Mouse (Mus musculus) lung, embryonic 14.5 days (tissue): ENCODE results near the gene Atxn2. TPM values are rescaled to one million over a fixed set of nuclear protein-coding genes. Genes with fewer than 3 reads are reported as not detected.
A peak's percentile ranks its signal among the peaks of the same experiment; 100 is the strongest.

ENCODE experiments used
- ATAC-seq: fragments of 200-750 bp; cut with Nextera tagmentation; 2 replicates; pipeline ENCODE4 v1.8.0; 2017; ENCODE audit warnings: mild to moderate bottlenecking, moderate TSS enrichment, moderate library complexity; ENCODE audit not compliant: insufficient read depth
- DNase-seq: peaks from one replicate; pipeline ENCODE4 v3.0.0-alpha.2; 2015
- H3K27ac ChIP-seq: fragments of 300-500 bp; sonication (generic); 2 replicates; pipeline ENCODE4 v1.5.1; 2014; ENCODE audit warnings: low read depth, mild to moderate bottlenecking, moderate library complexity
- H3K27me3 ChIP-seq: fragments of 300-500 bp; sonication (generic); 2 replicates; pipeline ENCODE4 v1.6.1; 2014; ENCODE audit warnings: low read length, control low read depth; ENCODE audit not compliant: insufficient read depth
- H3K36me3 ChIP-seq: fragments of 300-500 bp; sonication (generic); 2 replicates; pipeline ENCODE4 v1.6.1; 2014; ENCODE audit warnings: control low read depth; ENCODE audit not compliant: insufficient read depth
- H3K4me1 ChIP-seq: fragments of 300-500 bp; sonication (generic); 2 replicates; pipeline ENCODE4 v1.6.1; 2014; ENCODE audit warnings: antibody characterized with exemption, control low read depth; ENCODE audit not compliant: insufficient read depth
- H3K4me2 ChIP-seq: fragments of 300-500 bp; sonication (generic); 2 replicates; pipeline ENCODE4 v1.6.1; 2014; ENCODE audit warnings: mild to moderate bottlenecking
- H3K4me3 ChIP-seq: fragments of 300-500 bp; sonication (generic); 2 replicates; pipeline ENCODE4 v1.5.1; 2014; ENCODE audit warnings: low read depth, low read length
- H3K9ac ChIP-seq: fragments of 300-500 bp; sonication (generic); 2 replicates; pipeline ENCODE4 v1.6.1; 2014
- H3K9me3 ChIP-seq: fragments of 300-500 bp; sonication (generic); 2 replicates; pipeline ENCODE4 v1.6.1; 2016; ENCODE audit warnings: low read depth, low read length, control low read depth
- CTCF ChIP-seq: IDR thresholded peaks from 2 replicates; pipeline ENCODE4 v1.5.1; 2016; ENCODE audit warnings: antibody characterized with exemption, low read depth
- WGBS: fragments of 180-500 bp; shearing (Covaris S2); extraction: QIAGEN DNeasy Blood & Tissue Kit; methylation state at CpG from one replicate; pipeline ENCODE4 v1.1.7; 2014; 5-methylcytosine and 5-hydroxymethylcytosine counted together
- polyA plus RNA-seq: library from polyadenylated mRNA; unstranded; fragments of >200 nt; fragmentation: Nextera tagmentation; extraction: Ambion mirVana; gene quantifications from 2 replicates; pipeline ENCODE4 v1.2.1, GENCODE M21; 2014

Atxn2 gene
- polyA plus RNA-seq, 1 experiment from 2014 or later = 83.9 TPM

DNA sequence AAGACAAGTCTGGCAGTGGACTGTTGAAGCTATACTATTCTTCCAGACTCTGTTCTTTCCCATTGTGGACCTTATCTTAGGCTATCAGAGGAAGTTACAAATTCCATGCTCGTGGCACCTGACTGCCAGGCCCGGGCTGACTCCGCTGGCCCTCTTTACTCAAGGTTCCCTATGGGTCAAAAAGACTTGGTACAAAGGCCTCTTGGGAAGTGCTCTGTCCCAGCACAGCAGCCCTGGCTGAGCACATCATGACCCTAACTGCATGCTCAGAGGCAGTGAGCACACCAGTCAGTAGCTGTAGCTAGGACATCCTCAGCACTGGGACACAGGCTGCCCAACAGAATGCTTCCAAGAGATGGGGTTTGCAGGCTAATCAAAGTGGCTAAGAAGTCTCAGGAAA is 109.5 kb downstream of the Atxn2 start:
- whole genome bisulfite sequencing = 74% methylated on average over 3 of the region's 3 CpGs
- peaks cover 87% of the 10 kb centered on the region for H3K36me3 ChIP-seq
- no peak overlapping the region for H3K27ac ChIP-seq

DNA sequence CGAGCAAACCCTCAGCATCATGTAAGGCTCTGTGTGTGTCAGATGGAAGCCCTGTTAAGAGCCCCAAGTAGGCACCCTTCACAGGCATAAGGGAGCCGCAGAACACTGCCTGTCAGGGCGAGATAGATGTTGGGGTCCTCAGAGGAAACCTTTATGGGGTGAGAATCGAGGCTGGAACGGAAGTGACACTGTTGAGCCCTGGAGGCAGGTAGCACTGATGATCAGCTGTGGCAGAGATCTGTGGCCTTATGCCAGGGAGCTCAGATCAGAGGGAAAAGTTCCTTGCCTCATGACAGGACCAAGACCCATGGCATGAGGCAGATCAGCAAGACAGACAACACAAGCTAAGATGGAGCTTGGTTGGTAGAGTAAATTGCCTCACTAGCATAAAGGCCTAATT is 110.0 kb downstream of the Atxn2 start:
- H3K9me3 ChIP-seq = no peaks in the 10 kb centered on the region
- H3K4me3 ChIP-seq = no peak overlapping the region
- H3K4me1 ChIP-seq = no peaks in the 10 kb centered on the region
- 83% methylated on average over 5 of the region's 5 CpGs for WGBS
- no peak for TF ChIP-seq CTCF
- no peaks in the 10 kb centered on the region for H3K27me3 ChIP-seq
- no peak overlapping the region for H3K9ac ChIP-seq
- no peak overlapping the region for H3K4me2 ChIP-seq
- peaks cover 83% of the 10 kb centered on the region for H3K36me3 ChIP-seq
- DNase-seq (no peak), ATAC-seq (no peak)
- no peak overlapping the region for H3K27ac ChIP-seq

More for the DNA sequence above, 109.5 kb downstream of the Atxn2 start:
- H3K9me3 ChIP-seq = no peaks in the 10 kb centered on the region
- no peak for TF ChIP-seq CTCF
- ATAC-seq (no peak), DNase-seq (no peak)
- no peak overlapping the region for H3K4me3 ChIP-seq
- no peak overlapping the region for H3K4me2 ChIP-seq
- H3K4me1 ChIP-seq = no peaks in the 10 kb centered on the region
- H3K27me3 ChIP-seq = no peaks in the 10 kb centered on the region
- no peak overlapping the region for H3K9ac ChIP-seq

DNA sequence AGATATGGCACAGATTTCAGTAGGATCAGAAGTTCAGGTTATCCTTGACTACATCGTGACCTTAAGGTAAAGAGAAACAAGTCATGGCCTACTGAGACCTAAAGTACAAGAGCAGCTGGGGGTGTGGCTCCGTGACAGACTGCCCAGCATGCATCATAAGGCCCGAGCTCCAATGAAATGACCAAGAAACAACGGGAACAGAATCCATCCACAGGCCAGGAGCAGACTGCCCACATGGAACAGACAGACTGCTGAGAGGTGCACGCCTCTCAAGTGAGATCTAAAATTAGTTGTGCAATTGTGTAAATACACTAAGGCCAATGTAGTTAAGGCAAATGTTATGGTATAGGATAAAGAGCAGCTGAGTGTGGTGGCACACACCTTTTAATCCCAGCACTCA is 110.4 kb downstream of the Atxn2 start:
- TF ChIP-seq CTCF = no peak
- Histone ChIP-seq H3K36me3 (peaks cover 83% of the 10 kb centered on the region), H3K4me2 (no peak overlapping the region), H3K9ac (no peak overlapping the region), H3K27me3 (no peaks in the 10 kb centered on the region), H3K4me1 (no peaks in the 10 kb centered on the region), H3K27ac (no peak overlapping the region), H3K9me3 (no peaks in the 10 kb centered on the region), H3K4me3 (no peak overlapping the region)
- WGBS = 70% methylated on average over 5 of the region's 5 CpGs
- no peak for ATAC-seq
- no peak for DNase-seq

DNA sequence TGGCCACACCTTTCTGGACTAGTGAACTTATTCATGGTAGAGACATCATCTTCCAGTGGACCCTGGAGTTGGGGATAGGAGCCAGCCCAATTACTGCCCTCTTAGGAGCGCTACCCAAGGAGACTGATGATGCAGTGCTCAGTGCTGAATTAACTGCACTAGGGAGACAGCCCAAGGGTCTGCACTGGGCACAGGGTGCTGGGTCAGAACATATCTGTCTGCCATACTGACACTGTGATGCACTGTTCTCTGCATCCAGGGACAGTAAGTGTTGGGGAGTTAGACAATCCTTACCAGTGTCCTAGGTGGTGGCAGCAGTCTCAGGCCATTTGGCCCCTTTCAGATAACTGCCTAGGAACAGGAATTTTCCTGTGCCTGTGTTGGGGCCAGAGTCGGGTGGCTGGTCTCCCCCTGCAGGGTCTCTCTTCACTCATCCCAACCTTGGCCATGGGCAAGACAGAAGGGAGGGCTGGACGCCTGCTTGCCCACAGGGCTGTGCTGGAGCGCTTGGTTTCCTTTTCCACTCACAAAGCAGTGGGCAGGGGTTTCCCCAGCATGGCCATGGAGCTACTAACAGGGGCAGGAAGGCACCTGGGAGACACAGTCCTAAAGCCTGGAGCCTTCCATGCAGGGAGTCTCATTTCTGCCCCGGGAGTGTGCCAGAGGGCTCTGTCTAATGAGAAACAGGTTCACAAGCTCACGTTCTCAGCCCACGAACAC is 111.8 kb downstream of the Atxn2 start:
- ATAC-seq (no peak), DNase-seq (no peak)
- Histone ChIP-seq H3K9ac (no peak overlapping the region), H3K4me3 (no peak overlapping the region), H3K4me2 (no peak overlapping the region), H3K36me3 (peaks cover 82% of the 10 kb centered on the region), H3K4me1 (no peaks in the 10 kb centered on the region), H3K27ac (no peak overlapping the region), H3K27me3 (no peaks in the 10 kb centered on the region), H3K9me3 (no peaks in the 10 kb centered on the region)
- no peak for TF ChIP-seq CTCF
- WGBS = 75% methylated on average over 7 of the region's 7 CpGs

DNA sequence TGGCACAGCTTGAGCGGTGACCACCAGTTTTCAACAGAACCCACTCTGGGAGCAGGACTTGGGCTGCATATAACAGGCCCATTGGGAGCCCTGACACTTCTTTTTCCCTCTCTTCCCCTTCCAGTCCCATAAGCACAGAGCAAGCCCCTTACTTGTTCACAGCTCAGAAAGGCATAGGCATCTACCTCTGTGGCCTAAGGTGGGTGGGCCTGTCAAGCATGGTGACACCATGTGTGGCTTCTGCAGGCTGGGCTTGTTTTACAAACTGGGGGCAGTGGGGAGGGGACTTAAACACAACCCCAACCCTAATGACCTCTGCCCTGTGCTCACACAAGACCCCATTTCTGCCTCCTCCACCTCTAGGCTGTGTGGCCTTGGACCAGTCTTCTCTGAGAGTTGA is 112.5 kb downstream of the Atxn2 start:
- Histone ChIP-seq H3K27me3 (peaks cover 6% of the 10 kb centered on the region; the same call in 1 of the 2 replicates), H3K27ac (no peak overlapping the region), H3K9me3 (no peaks in the 10 kb centered on the region), H3K4me3 (no peak overlapping the region), H3K4me1 (peaks cover 3% of the 10 kb centered on the region; the same call in 1 of the 2 replicates), H3K4me2 (no peak overlapping the region), H3K36me3 (peaks cover 82% of the 10 kb centered on the region), H3K9ac (no peak overlapping the region)
- ATAC-seq (no peak), DNase-seq (no peak)
- TF ChIP-seq CTCF = no peak
- 92% methylated on average over 1 of the region's 1 CpGs for WGBS

DNA sequence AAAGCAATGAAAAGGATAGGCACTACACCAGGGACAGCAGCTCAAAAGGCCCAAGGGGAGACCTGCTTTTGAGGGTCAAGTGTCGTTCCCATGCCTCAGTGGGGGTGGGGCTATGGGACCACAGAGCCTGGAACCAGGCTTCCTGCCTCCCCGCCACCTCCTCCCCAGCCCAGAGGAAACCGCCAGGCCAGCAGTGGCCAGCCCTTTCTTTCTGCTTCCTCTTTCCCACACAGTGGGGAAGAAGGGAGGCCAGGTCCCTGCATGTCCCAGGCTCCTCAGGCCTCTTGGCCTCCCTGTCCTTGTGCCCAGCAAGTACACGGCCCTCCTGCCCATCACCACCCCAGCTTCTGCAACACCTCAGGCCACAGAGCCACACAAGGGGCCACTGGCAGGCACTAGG is 113.0 kb downstream of the Atxn2 start:
- Histone ChIP-seq H3K4me1 (peaks cover 4% of the 10 kb centered on the region; the same call in 1 of the 2 replicates), H3K27me3 (peaks cover 6% of the 10 kb centered on the region; the same call in 1 of the 2 replicates), H3K9me3 (no peaks in the 10 kb centered on the region), H3K4me2 (no peak overlapping the region), H3K4me3 (no peak overlapping the region), H3K36me3 (peaks cover 79% of the 10 kb centered on the region), H3K27ac (peak overlapping the region; percentile 38; the same call in 1 of the 2 replicates), H3K9ac (no peak overlapping the region)
- ATAC-seq = no peak
- WGBS = 62% methylated on average over 4 of the region's 4 CpGs
- no peak for TF ChIP-seq CTCF
- DNase-seq = peak; percentile 43

DNA sequence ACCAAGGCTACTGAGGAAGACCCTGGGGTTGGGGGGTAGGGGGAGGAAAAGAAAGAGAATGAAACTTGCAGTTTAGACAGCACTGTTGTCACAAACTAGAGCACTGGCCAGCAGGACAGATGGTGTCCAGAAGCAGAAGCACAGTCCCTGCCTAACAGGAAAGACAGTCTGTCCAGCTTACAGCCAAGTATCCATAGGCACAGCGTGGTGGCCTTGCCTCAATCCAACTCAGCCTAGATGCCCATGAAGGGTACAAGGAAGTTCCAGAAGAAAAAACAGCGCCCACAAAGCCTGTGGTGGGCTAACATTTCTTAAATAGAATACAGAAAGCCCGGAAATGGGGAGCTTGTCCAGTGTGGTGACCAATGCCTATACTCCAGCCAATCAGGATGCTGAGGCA is 114.5 kb downstream of the Atxn2 start:
- DNase-seq (no peak), ATAC-seq (no peak)
- H3K4me2 ChIP-seq = no peak overlapping the region
- peaks cover 6% of the 10 kb centered on the region; the same call in 1 of the 2 replicates for H3K27me3 ChIP-seq
- no peak overlapping the region for H3K27ac ChIP-seq
- WGBS = 87% methylated on average over 3 of the region's 3 CpGs
- peaks cover 4% of the 10 kb centered on the region; the same call in 1 of the 2 replicates for H3K4me1 ChIP-seq
- H3K9me3 ChIP-seq = no peaks in the 10 kb centered on the region
- peaks cover 65% of the 10 kb centered on the region for H3K36me3 ChIP-seq
- H3K9ac ChIP-seq = no peak overlapping the region
- no peak for TF ChIP-seq CTCF
- no peak overlapping the region for H3K4me3 ChIP-seq
